Mouse (Mus musculus): ENCODE measurements at regions not wholly inside any gene's neighbourhood (a gene's known extent, or its start where the extent isn't known, plus 50 kb on each side); places are given as distances from the start of the nearest gene placed in this dataset.

DNA sequence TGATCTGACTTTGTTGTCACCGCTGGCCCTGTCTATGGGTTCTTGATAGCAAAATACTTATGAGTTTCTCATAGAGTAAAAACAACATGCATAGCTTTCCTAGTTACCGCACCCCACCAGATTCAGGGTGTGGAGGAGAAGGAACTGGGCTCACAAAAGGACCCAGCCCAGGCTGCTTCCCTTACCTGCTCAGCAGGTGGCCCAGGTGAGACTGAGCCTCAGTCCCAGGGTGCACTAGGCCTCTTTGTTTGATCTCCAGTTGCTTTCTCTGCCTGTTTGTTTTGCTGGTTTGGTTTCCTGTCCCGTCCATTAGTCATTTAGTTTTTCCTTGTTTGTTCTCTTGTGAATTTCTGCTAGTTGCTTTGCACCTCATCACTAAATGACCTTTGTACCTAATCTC, 483.3 kb downstream of the Sox2 start:
- ATAC-seq (ENCODE audit: low FRiP score) (no peak), DNase-seq (ENCODE audit: low spot score) (no peak)
- H3K36me3 ChIP-seq (ENCODE audit: insufficient read depth, low read length) = no peaks in the 10 kb centered on the region
- H3K9me3 ChIP-seq (ENCODE audit: low read length) = no peaks in the 10 kb centered on the region
- no peak for TF ChIP-seq CTCF (IDR thresholded peaks at IDR 0.05)
- H3K4me2 ChIP-seq (ENCODE audit: low read depth, low read length, poor library complexity, severe bottlenecking) = no peak overlapping the region
- no peak overlapping the region for H3K9ac ChIP-seq (replicated peaks; ENCODE audit: low read length, poor library complexity, severe bottlenecking)
- no peaks in the 10 kb centered on the region for H3K4me1 ChIP-seq (ENCODE audit: insufficient read depth, low read length)
- WGBS = 93% methylated on average over 3 of the region's 3 CpGs
- H3K4me3 ChIP-seq (ENCODE audit: low read depth, low read length) = no peak overlapping the region
- H3K27ac ChIP-seq (ENCODE audit: low read depth, low read length) = no peak overlapping the region
- no peaks in the 10 kb centered on the region for H3K27me3 ChIP-seq (ENCODE audit: insufficient read depth, low read length)

DNA sequence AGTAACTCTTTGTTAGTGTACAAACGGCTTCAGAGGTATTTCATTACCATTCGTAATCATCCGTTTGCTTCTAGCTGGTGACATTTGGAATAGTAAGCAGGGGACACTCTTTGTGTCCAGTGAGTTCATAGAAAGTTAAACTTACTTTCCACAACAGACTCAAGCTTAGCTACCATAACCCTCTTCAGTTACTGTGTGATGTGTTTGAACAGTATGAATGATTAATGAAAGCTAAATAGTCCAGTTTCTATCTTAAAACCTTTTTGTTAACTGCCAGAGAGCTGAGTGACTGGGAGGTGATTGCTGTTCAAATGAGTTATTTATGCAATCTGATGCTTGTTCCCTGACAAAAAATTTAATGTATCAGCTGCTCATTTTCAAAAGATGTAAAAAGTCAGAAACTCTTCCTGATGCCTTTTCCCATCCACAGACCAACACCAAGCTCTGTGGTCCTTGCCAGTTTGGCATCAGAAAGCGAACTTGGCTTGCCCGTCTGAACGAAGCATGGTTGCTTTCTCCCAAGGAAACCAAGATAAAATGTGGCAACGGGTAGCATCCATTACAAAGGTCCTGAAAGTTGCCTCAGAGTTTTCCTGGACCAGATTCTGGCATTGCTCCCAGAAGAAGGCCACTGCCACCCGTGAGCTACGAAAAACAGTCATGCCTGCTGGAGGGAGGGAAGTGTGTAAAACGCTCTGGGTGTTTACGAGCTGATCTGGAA, 491.5 kb downstream of the Sox2 start:
- Histone ChIP-seq H3K27me3 (ENCODE audit: insufficient read depth, low read length) (no peaks in the 10 kb centered on the region), H3K4me2 (ENCODE audit: low read depth, low read length, poor library complexity, severe bottlenecking) (no peak overlapping the region), H3K27ac (ENCODE audit: low read depth, low read length) (0 out of 2 replicates have a peak overlapping the region, but pooled peaks have one; percentile 18), H3K9me3 (ENCODE audit: low read length) (no peaks in the 10 kb centered on the region), H3K4me1 (ENCODE audit: insufficient read depth, low read length) (no peaks in the 10 kb centered on the region), H3K36me3 (ENCODE audit: insufficient read depth, low read length) (no peaks in the 10 kb centered on the region), H3K4me3 (ENCODE audit: low read depth, low read length) (no peak overlapping the region), H3K9ac (replicated peaks; ENCODE audit: low read length, poor library complexity, severe bottlenecking) (no peak overlapping the region)
- WGBS = 63% methylated on average over 11 of the region's 11 CpGs
- TF ChIP-seq CTCF (IDR thresholded peaks at IDR 0.05) = no peak
- DNase-seq (ENCODE audit: low spot score) = peak; percentile 86
- ATAC-seq (ENCODE audit: low FRiP score) = peak; percentile 65

DNA sequence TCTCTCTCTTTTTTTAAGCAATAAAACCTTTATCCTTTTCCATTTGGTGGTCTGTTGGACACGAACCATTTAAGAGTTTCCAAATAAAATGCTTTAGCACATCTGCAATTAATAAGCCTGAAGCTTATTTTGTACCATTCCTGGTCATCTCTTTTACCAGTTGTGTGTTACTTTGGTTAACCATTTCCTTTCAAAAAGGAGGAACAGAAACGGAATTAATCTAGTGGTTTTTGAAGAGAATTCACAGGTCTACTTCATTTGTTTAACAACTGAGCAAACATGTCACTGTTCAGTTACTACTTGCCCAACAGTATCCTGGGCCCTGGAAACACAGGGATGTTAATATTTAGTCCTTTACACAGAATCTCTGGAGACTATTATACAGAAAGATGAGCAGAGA, 492.5 kb downstream of the Sox2 start:
- ATAC-seq (ENCODE audit: low FRiP score) (no peak), DNase-seq (ENCODE audit: low spot score) (no peak)
- H3K27ac ChIP-seq (ENCODE audit: low read depth, low read length) = no peak overlapping the region
- no peaks in the 10 kb centered on the region for H3K4me1 ChIP-seq (ENCODE audit: insufficient read depth, low read length)
- H3K4me2 ChIP-seq (ENCODE audit: low read depth, low read length, poor library complexity, severe bottlenecking) = no peak overlapping the region
- 84% methylated on average over 2 of the region's 2 CpGs for WGBS
- no peak for TF ChIP-seq CTCF (IDR thresholded peaks at IDR 0.05)
- no peaks in the 10 kb centered on the region for H3K9me3 ChIP-seq (ENCODE audit: low read length)
- no peaks in the 10 kb centered on the region for H3K27me3 ChIP-seq (ENCODE audit: insufficient read depth, low read length)
- H3K9ac ChIP-seq (replicated peaks; ENCODE audit: low read length, poor library complexity, severe bottlenecking) = no peak overlapping the region
- no peak overlapping the region for H3K4me3 ChIP-seq (ENCODE audit: low read depth, low read length)
- H3K36me3 ChIP-seq (ENCODE audit: insufficient read depth, low read length) = no peaks in the 10 kb centered on the region

DNA sequence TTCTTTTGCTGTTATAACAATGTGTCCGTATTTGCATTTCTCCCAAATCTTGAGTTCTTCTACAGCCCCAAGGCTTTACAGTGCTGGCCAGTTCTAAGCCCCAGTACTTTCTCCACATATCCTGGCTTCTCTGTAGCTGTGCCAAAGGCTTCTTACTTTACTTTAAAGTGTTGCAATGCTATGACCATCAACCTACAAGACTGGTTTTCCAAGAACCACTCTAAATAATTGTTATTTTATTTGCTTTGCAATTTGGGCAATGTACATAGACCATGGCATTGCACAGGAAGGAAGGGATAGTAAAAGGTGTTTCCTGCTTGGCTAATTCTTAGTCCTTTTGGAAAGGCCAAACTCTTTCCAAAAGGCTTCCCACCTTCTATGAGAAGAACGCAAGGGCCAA, 495.4 kb downstream of the Sox2 start:
- DNase-seq (ENCODE audit: low spot score) (no peak), ATAC-seq (ENCODE audit: low FRiP score) (no peak)
- H3K4me2 ChIP-seq (ENCODE audit: low read depth, low read length, poor library complexity, severe bottlenecking) = no peak overlapping the region
- H3K36me3 ChIP-seq (ENCODE audit: insufficient read depth, low read length) = no peaks in the 10 kb centered on the region
- no peak for TF ChIP-seq CTCF (IDR thresholded peaks at IDR 0.05)
- H3K9ac ChIP-seq (replicated peaks; ENCODE audit: low read length, poor library complexity, severe bottlenecking) = no peak overlapping the region
- H3K4me1 ChIP-seq (ENCODE audit: insufficient read depth, low read length) = peaks cover 2% of the 10 kb centered on the region; the same call in 1 of the 2 replicates
- 91% methylated on average over 2 of the region's 2 CpGs for WGBS
- H3K27ac ChIP-seq (ENCODE audit: low read depth, low read length) = no peak overlapping the region
- H3K9me3 ChIP-seq (ENCODE audit: low read length) = no peaks in the 10 kb centered on the region
- H3K27me3 ChIP-seq (ENCODE audit: insufficient read depth, low read length) = no peaks in the 10 kb centered on the region
- H3K4me3 ChIP-seq (ENCODE audit: low read depth, low read length) = no peak overlapping the region

GRCm38 (mm10) chr3:35146681-35147080, 496.5 kb downstream of the Sox2 start:
- TF ChIP-seq CTCF (IDR thresholded peaks at IDR 0.05) = no peak
- ATAC-seq (ENCODE audit: low FRiP score) = no peak
- Histone ChIP-seq H3K27ac (ENCODE audit: low read depth, low read length) (no peak overlapping the region), H3K36me3 (ENCODE audit: insufficient read depth, low read length) (no peaks in the 10 kb centered on the region), H3K9me3 (ENCODE audit: low read length) (no peaks in the 10 kb centered on the region), H3K4me1 (ENCODE audit: insufficient read depth, low read length) (peaks cover 2% of the 10 kb centered on the region; the same call in 1 of the 2 replicates), H3K9ac (replicated peaks; ENCODE audit: low read length, poor library complexity, severe bottlenecking) (no peak overlapping the region), H3K4me3 (ENCODE audit: low read depth, low read length) (no peak overlapping the region), H3K4me2 (ENCODE audit: low read depth, low read length, poor library complexity, severe bottlenecking) (no peak overlapping the region), H3K27me3 (ENCODE audit: insufficient read depth, low read length) (no peaks in the 10 kb centered on the region)
- no peak for DNase-seq (ENCODE audit: low spot score)
- 82% methylated on average over 5 of the region's 5 CpGs for WGBS

GRCm38 (mm10) chr3:35149251-35149691, 499.1 kb downstream of the Sox2 start:
- Histone ChIP-seq H3K4me1 (ENCODE audit: insufficient read depth, low read length) (peaks cover 2% of the 10 kb centered on the region; the same call in 1 of the 2 replicates), H3K4me3 (ENCODE audit: low read depth, low read length) (no peak overlapping the region), H3K27ac (ENCODE audit: low read depth, low read length) (peak overlapping the region; percentile 48), H3K36me3 (ENCODE audit: insufficient read depth, low read length) (no peaks in the 10 kb centered on the region), H3K27me3 (ENCODE audit: insufficient read depth, low read length) (no peaks in the 10 kb centered on the region), H3K4me2 (ENCODE audit: low read depth, low read length, poor library complexity, severe bottlenecking) (0 out of 2 replicates have a peak overlapping the region, but pooled peaks have one; percentile 13), H3K9me3 (ENCODE audit: low read length) (no peaks in the 10 kb centered on the region), H3K9ac (replicated peaks; ENCODE audit: low read length, poor library complexity, severe bottlenecking) (no peak overlapping the region)
- DNase-seq (ENCODE audit: low spot score) = peak; percentile 90
- peak; percentile 72 for ATAC-seq (ENCODE audit: low FRiP score)
- WGBS = 30% methylated on average over 12 of the region's 12 CpGs
- TF ChIP-seq CTCF (IDR thresholded peaks at IDR 0.05) = no peak
